Mouse (Mus musculus): ENCODE results near the gene Gjd2. TPM values are rescaled to one million over a fixed set of nuclear protein-coding genes. Genes with fewer than 3 reads are reported as not detected.

Gjd2 gene
- polyA plus RNA-seq (2016; fragmentation: Nextera tagmentation; extraction: Ambion mirVana) = 0.23 and 0.30 TPM in 2 replicates

- H3K4me3 ChIP-seq = peak within 1 kb of the TSS; percentile 62
- DNase-seq (ENCODE audit: extremely low spot score, low spot score) = no peak
- H3K9me3 ChIP-seq = no peaks in the 10 kb centered on the region
- WGBS = under 1% methylated on average over 49 of the region's 60 CpGs
- no peaks in the 10 kb centered on the region for H3K36me3 ChIP-seq (replicated peaks)
- no peak within 1 kb of the TSS for H3K27ac ChIP-seq
- H3K27me3 ChIP-seq (ENCODE audit: poor library complexity, severe bottlenecking) = peaks cover 68% of the 10 kb centered on the region
- peaks cover 18% of the 10 kb centered on the region for H3K4me1 ChIP-seq
Measured at GRCm38 (mm10) chr2:114013295-114013771, at the start of gene Gjd2. TSS of gene Gjd2 (minus strand) at chr2:114013619.

- WGBS = 68% methylated on average over 6 of the region's 6 CpGs
- H3K9me3 ChIP-seq = no peaks in the 10 kb centered on the region
- H3K36me3 ChIP-seq (replicated peaks) = no peaks in the 10 kb centered on the region
- no peak overlapping the region for H3K27ac ChIP-seq
- no peak for DNase-seq (ENCODE audit: extremely low spot score, low spot score)
- H3K4me1 ChIP-seq = peaks cover 11% of the 10 kb centered on the region
- H3K27me3 ChIP-seq (ENCODE audit: poor library complexity, severe bottlenecking) = no peaks in the 10 kb centered on the region
- no peak overlapping the region for H3K4me3 ChIP-seq
Measured at GRCm38 (mm10) chr2:114060071-114060591, 46.7 kb upstream of the Gjd2 start.

GRCm38 (mm10) chr2:114059608-114060007 is 46.2 kb upstream of the Gjd2 start:
- Histone ChIP-seq H3K4me3 (no peak overlapping the region), H3K36me3 (replicated peaks) (no peaks in the 10 kb centered on the region), H3K9me3 (no peaks in the 10 kb centered on the region), H3K27me3 (ENCODE audit: poor library complexity, severe bottlenecking) (no peaks in the 10 kb centered on the region), H3K4me1 (peaks cover 11% of the 10 kb centered on the region), H3K27ac (no peak overlapping the region)
- no peak for DNase-seq (ENCODE audit: extremely low spot score, low spot score)
- WGBS = 81% methylated on average over 1 of the region's 1 CpGs

- DNase-seq (ENCODE audit: extremely low spot score, low spot score) = no peak
- Histone ChIP-seq H3K4me3 (no peak overlapping the region), H3K36me3 (replicated peaks) (no peaks in the 10 kb centered on the region), H3K27me3 (ENCODE audit: poor library complexity, severe bottlenecking) (no peaks in the 10 kb centered on the region), H3K9me3 (no peaks in the 10 kb centered on the region), H3K27ac (no peak overlapping the region), H3K4me1 (peaks cover 11% of the 10 kb centered on the region)
- 94% methylated on average over 10 of the region's 10 CpGs for WGBS
Measured at GRCm38 (mm10) chr2:114058226-114058796, 44.9 kb upstream of the Gjd2 start.

GRCm38 (mm10) chr2:114057303-114057853 is 44.0 kb upstream of the Gjd2 start:
- Histone ChIP-seq H3K4me1 (peaks cover 15% of the 10 kb centered on the region), H3K27ac (no peak overlapping the region; the same call in 1 of the 2 replicates), H3K27me3 (ENCODE audit: poor library complexity, severe bottlenecking) (no peaks in the 10 kb centered on the region), H3K4me3 (no peak overlapping the region), H3K36me3 (replicated peaks) (no peaks in the 10 kb centered on the region), H3K9me3 (no peaks in the 10 kb centered on the region)
- 30% methylated on average over 10 of the region's 10 CpGs for WGBS
- no peak for DNase-seq (ENCODE audit: extremely low spot score, low spot score)

- H3K27ac ChIP-seq = no peak overlapping the region
- no peaks in the 10 kb centered on the region for H3K27me3 ChIP-seq (ENCODE audit: poor library complexity, severe bottlenecking)
- DNase-seq (ENCODE audit: extremely low spot score, low spot score) = no peak
- no peaks in the 10 kb centered on the region for H3K9me3 ChIP-seq
- 88% methylated on average over 4 of the region's 4 CpGs for WGBS
- no peak overlapping the region for H3K4me3 ChIP-seq
- H3K4me1 ChIP-seq = peaks cover 11% of the 10 kb centered on the region
- no peaks in the 10 kb centered on the region for H3K36me3 ChIP-seq (replicated peaks)
Measured at GRCm38 (mm10) chr2:114054129-114054528, 40.7 kb upstream of the Gjd2 start.

DNA sequence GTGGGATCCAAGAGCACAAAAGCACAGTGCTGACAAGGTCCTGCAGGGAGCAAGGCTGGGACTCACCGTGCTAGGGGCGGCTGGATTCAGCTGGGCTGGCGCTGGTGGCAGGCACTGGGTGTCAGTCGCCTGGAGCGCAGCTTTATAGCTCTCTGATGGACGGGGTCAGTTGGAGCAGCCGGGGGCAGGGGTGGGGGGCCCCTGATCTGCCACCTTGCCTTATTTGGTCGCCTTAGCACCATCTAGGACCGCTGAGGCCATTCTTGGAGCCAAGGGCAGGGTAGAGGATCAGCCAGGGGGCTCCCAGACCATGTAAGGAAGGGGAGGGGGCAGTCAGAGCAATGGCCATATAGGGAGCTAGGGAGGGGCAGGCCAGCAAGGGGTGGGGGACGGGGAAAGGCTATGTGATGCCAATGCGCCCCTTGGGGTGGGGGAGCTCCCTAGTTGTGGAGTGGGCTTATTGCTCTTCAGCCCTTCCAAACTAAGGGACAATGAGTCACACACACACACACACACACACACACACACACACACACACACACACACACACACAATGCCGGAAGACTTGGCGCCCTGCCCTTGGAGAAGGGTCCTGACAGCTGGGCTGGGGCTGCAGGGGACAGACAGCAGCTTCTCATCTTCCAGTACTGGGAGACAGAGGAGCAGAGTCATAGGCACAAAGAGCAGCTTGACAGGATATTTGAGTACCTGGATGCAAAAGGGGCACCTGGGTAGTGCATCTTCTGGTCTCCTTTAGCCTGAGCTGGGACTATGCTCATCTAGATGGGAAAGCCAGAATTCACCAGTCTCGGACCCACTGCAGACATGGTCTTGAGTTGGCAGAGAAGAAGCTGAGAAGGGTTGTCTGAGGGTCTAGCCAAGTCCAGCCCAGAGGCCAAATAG is 39.5 kb upstream of the Gjd2 start, which contains the start of gene Actc1:
Actc1 (minus strand) TSS at position 853 of the 903 bp plus-strand sequence.
- Histone ChIP-seq H3K9me3 (no peaks in the 10 kb centered on the region), H3K4me1 (peaks cover 11% of the 10 kb centered on the region), H3K4me3 (no peak within 1 kb of the TSS), H3K27me3 (ENCODE audit: poor library complexity, severe bottlenecking) (no peaks in the 10 kb centered on the region), H3K36me3 (replicated peaks) (no peaks in the 10 kb centered on the region), H3K27ac (peak within 1 kb of the TSS; percentile 30; the same call in 1 of the 2 replicates)
- WGBS = 52% methylated on average over 14 of the region's 14 CpGs
- no peak for DNase-seq (ENCODE audit: extremely low spot score, low spot score)

GRCm38 (mm10) chr2:114051871-114052241 is 38.4 kb upstream of the Gjd2 start:
- no peaks in the 10 kb centered on the region for H3K27me3 ChIP-seq (ENCODE audit: poor library complexity, severe bottlenecking)
- H3K4me3 ChIP-seq = no peak overlapping the region
- H3K27ac ChIP-seq = no peak overlapping the region
- WGBS = 93% methylated on average over 14 of the region's 14 CpGs
- no peak for DNase-seq (ENCODE audit: extremely low spot score, low spot score)
- H3K4me1 ChIP-seq = peaks cover 4% of the 10 kb centered on the region; the same call in 1 of the 2 replicates
- no peaks in the 10 kb centered on the region for H3K36me3 ChIP-seq (replicated peaks)
- no peaks in the 10 kb centered on the region for H3K9me3 ChIP-seq

DNA sequence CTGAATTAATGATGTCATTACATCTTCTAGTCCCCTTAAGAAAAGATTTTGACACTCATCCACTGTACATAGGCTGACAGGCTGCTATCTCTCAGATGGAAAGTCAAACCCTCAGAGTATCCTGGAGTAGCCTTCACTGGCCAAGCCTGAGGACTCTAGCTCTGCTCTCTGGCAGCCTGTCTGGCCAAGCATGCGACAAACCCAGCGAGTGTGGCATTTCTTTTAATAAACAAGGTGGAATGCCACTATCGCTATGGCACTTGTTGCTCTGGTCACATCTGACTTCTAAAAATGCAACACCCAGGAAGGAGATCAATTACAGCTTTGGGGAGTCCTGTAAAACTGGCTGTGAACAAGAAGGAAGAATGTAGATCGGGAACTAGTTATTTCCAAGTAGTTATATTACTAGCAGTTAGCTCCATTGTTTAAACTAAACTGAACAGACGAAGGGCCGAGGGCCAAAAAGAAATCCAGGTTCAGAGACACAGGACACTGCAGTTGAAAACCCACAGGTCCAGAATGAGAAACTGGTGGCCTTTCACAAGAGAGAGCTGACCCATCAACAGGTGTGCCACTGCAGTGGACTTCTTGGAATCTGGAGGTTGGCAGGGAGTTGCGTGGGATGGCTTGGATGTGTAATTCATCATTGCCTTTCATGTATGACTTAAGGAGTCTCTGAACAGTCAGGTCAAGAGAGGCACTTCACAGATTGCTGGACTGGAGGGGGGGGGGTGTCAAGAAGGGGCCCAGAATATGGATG is 37.9 kb upstream of the Gjd2 start:
- no peaks in the 10 kb centered on the region for H3K9me3 ChIP-seq
- no peak overlapping the region for H3K4me3 ChIP-seq
- no peaks in the 10 kb centered on the region for H3K36me3 ChIP-seq (replicated peaks)
- DNase-seq (ENCODE audit: extremely low spot score, low spot score) = no peak
- no peak overlapping the region for H3K27ac ChIP-seq
- peaks cover 4% of the 10 kb centered on the region; the same call in 1 of the 2 replicates for H3K4me1 ChIP-seq
- no peaks in the 10 kb centered on the region for H3K27me3 ChIP-seq (ENCODE audit: poor library complexity, severe bottlenecking)
- WGBS = 94% methylated on average over 7 of the region's 7 CpGs

DNA sequence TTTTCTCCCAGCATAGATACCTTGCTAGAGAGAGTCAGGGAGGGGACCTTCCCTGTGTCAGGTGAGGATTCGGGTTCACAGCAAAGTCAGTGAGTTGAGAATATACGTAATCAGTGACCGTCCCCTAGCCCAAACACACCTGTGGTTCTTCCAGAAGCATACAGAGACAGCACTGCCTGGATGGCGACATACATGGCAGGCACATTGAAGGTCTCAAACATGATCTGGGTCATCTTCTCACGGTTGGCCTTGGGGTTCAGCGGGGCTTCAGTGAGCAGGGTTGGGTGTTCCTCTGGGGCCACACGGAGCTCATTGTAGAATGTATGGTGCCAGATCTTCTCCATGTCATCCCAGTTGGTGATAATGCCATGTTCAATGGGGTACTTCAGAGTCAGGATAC is 36.7 kb upstream of the Gjd2 start:
- no peaks in the 10 kb centered on the region for H3K9me3 ChIP-seq
- no peaks in the 10 kb centered on the region for H3K36me3 ChIP-seq (replicated peaks)
- DNase-seq (ENCODE audit: extremely low spot score, low spot score) = no peak
- WGBS = 91% methylated on average over 7 of the region's 7 CpGs
- H3K27ac ChIP-seq = no peak overlapping the region
- H3K4me1 ChIP-seq = peaks cover 4% of the 10 kb centered on the region; the same call in 1 of the 2 replicates
- H3K27me3 ChIP-seq (ENCODE audit: poor library complexity, severe bottlenecking) = no peaks in the 10 kb centered on the region
- no peak overlapping the region for H3K4me3 ChIP-seq

DNA sequence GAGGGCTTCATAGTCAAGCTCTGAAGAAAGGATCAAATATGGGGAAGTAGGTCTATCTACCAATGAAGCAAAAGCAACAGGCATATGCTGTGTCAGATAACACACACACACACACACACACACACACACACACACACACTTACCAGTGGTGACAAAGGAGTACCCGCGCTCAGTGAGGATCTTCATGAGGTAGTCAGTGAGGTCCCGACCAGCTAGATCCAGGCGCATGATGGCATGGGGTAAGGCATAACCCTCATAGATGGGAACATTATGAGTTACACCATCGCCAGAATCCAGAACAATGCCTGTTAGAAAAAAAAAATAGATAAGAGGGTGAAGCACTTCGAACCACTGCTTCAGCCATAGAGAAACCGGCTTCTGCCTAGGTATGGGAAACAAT is 36.0 kb upstream of the Gjd2 start:
- no peak for DNase-seq (ENCODE audit: extremely low spot score, low spot score)
- H3K4me1 ChIP-seq = peaks cover 4% of the 10 kb centered on the region; the same call in 1 of the 2 replicates
- H3K36me3 ChIP-seq (replicated peaks) = no peaks in the 10 kb centered on the region
- H3K27ac ChIP-seq = no peak overlapping the region
- H3K9me3 ChIP-seq = no peaks in the 10 kb centered on the region
- WGBS = 94% methylated on average over 7 of the region's 7 CpGs
- no peak overlapping the region for H3K4me3 ChIP-seq
- no peaks in the 10 kb centered on the region for H3K27me3 ChIP-seq (ENCODE audit: poor library complexity, severe bottlenecking)

- no peaks in the 10 kb centered on the region for H3K36me3 ChIP-seq (replicated peaks)
- no peaks in the 10 kb centered on the region for H3K27me3 ChIP-seq (ENCODE audit: poor library complexity, severe bottlenecking)
- H3K4me1 ChIP-seq = peaks cover 4% of the 10 kb centered on the region; the same call in 1 of the 2 replicates
- no peak overlapping the region for H3K4me3 ChIP-seq
- DNase-seq (ENCODE audit: extremely low spot score, low spot score) = no peak
- WGBS = 92% methylated on average over 5 of the region's 5 CpGs
- no peaks in the 10 kb centered on the region for H3K9me3 ChIP-seq
- H3K27ac ChIP-seq = no peak overlapping the region
Measured at GRCm38 (mm10) chr2:114047960-114048611, 34.7 kb upstream of the Gjd2 start.
